Mouse (Mus musculus): ENCODE results near the gene Gtpbp6. TPM values are rescaled to one million over a fixed set of nuclear protein-coding genes. Genes with fewer than 3 reads are reported as not detected.
"Not testable (repeated sequence)": the region's sequence is repeated elsewhere in the genome, so short reads cannot be mapped to it uniquely, and the experiment has no call there.

Gtpbp6 gene
- total RNA-seq, 2 experiments from 2014 or later, result 27.6 to 31.0 TPM

- DNase-seq (ENCODE audit: low spot score), result no peak
- intact Hi-C loops (cut with DNase I), result loop anchor here (5.0 kb wide), 1 partner anchor 75 kb away; the partner anchor contains the start of gene Golga3
These were observed 6.2 kb downstream of the Gtpbp6 start for GRCm38 (mm10) chr5:110101716-110102347.

DNA sequence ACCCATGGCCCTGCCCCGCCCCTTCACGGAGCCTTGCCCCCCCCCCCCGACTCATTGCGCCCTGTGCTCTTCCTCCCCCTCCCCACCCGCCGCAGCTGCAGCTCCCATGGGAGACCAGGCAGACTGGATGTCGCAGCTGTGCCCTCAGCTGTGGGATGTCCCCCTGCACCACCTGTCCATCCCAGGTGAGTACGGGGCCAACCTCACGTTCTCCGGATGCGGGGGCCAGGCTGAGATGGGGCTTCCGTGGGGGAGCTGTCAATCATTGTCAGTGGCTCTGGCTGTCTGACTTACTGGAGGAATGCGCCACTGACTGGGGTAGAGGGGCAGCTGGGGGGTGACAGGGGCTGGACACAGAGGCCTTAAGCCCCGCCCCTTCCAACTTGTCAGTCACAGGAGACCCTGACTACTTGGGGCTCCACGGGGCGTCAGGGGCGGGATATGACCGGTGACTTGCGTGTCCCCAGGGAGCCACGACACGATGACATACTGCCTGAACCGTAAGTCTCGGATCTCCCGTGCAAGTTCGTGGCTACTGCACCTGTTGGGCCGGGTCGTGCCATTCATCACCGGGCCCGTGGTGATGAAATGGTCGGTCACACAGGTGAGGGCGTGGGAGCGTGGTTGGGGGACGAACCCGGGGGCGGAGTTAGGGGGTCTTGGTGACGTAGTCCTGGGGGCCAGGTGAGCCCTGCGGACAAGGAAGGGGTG, 6.9 kb downstream of the Gtpbp6 start:
- DNase-seq (ENCODE audit: low spot score), result no peak
- intact Hi-C loops (cut with DNase I), result loop anchor here (5.0 kb wide), 1 partner anchor 76 kb away; the partner anchor contains the start of gene Golga3

DNA sequence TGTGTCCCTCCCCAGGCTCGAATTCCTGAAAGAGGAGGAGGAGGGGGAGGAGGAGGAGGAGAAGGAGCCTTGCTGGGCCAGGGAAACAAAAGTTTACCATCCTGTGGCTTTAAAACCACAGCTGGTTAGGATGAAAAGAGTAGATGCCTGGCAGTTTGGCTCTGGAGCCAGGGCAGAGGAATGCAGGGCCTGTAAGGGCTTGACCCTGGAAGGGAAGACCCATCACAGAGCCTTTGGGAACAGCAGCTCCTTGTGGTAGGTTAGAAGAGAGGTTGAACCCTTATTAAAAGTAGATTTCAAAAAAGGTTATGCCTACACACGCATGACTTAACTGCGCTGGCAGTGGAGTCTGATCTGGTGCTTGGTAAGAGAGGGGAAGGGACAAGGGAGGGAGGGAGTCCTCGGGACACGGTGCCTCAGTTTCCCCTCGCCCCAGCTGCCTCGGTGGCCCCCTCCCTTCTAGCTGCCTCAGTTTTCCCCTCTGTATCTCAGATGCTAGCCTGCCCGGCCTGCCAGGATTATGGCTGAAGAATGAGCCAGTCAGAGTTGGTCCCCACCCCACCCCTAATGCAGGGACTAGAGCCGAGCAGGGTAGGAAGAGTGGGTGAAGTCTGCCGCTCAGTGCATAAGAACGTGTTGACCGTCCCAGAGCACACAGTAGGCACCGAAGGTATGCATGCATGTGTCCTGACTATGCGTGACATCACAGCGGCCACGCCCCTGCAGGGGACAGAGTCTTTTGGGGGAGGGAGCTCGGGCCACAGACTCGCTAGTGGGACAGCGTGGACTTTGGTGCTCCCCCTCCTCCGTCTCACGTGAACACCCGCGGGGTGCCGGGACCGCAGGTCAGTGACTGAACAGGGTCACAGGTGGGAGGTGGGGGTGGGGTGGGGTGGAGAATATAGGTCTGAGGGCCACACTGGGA, 8.1 kb downstream of the Gtpbp6 start, which contains the start of gene Plcxd1:
Gene Plcxd1 (plus strand): TSS at position 314 of the 925 bp plus-strand sequence.
- DNase-seq (ENCODE audit: low spot score), result no peak
- intact Hi-C loops (cut with DNase I), result loop anchor here (5.0 kb wide), 1 partner anchor 77 kb away; the partner anchor contains the start of gene Golga3

DNA sequence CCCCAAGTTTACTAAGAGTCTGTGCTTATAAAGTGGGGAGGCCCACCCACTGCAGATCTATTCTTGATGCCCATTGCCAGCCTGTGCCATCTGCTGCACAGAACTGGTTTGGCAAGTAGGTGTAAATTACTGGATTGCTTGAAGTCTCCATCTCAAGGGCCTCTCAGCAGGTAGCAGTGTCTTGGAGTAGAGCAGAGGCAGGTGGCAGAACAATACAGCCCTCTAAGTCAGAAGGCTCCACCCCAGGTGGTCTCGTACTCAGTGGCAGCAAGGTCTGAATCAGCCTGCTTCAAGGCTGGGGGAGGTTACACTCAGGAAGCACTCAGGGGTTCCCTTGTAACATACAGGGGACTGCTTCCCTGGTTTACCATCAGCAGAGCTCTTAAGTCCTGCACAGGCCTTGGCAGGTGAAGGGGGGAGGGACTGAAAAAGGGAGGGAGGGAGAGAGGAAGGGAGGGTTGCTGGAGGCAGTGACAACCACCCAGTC, 9.0 kb downstream of the Gtpbp6 start:
- no peak for DNase-seq (ENCODE audit: low spot score)
- intact Hi-C loops (cut with DNase I), result no loop called here

GRCm38 (mm10) chr5:110094847-110095213, 13.2 kb downstream of the Gtpbp6 start:
- DNase-seq (ENCODE audit: low spot score), result no peak
- intact Hi-C loops (cut with DNase I), result no loop called here

GRCm38 (mm10) chr5:110094030-110094846, 13.8 kb downstream of the Gtpbp6 start, which contains the start of gene Gm35315:
Gm35315 (minus strand) TSS chr5:110094420.
- peak; percentile 73 for DNase-seq (ENCODE audit: low spot score)

DNA sequence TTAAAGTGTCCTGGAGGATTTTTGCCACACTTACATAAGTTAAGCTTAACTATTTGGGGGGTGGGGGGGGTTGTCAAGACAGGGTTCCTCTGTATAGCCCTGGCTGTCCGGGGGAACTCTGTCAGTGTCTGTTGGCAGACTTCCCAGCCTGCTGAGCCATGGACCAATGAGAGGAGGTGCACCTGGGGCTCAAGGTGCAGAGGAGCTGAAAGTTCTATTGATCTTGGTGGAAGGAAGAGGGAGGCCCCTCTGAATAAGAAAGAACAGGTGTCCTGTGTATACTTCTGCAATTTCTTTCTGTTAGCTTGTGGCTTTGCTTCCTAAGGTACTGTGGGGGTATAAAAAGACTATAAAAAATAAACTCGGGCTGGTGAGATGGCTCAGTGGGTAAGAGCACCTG, 16.5 kb downstream of the Gtpbp6 start:
- intact Hi-C loops (cut with DNase I), result no loop called here
- no peak for DNase-seq (ENCODE audit: low spot score)

More at GRCm38 (mm10) chr5:110094030-110094846, 13.8 kb downstream of the Gtpbp6 start, which contains the start of gene Gm35315:
- intact Hi-C loops (cut with DNase I), result no loop called here

DNA sequence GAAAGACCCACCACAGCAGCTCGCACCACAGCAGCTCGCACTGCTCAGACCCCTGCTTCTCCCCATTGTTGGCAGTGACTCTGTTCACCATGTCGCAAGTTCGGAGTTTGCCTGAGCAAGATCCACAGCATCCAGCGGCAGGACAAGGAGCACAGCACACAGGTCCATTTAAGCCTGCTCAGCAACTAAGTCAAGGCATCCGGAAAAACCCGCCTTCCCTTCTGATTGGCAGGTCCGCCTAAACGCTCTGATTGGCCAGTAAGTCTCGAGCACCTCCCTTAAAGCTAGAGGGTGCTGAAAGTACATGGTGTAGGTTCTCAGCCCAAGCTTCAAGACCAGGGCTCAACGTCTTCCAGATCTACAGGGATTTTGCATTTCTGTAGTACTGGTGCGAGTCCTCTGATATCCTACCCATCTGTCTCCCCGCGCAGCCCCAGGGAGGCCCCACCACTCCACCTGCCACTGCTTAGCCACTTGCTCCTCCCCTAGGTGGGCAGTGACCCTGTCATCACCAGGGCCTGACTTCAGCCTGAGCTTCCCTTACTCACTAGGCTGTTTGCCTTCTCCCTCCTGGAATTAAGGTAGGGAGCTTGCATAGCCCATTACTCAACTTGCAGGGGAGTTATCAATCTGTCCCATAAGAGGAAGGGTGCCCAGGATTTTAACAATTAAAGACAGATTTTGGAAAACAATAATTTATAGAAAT, 21.7 kb downstream of the Gtpbp6 start:
- DNase-seq (ENCODE audit: low spot score), result no peak
- intact Hi-C loops (cut with DNase I), result no loop called here

DNA sequence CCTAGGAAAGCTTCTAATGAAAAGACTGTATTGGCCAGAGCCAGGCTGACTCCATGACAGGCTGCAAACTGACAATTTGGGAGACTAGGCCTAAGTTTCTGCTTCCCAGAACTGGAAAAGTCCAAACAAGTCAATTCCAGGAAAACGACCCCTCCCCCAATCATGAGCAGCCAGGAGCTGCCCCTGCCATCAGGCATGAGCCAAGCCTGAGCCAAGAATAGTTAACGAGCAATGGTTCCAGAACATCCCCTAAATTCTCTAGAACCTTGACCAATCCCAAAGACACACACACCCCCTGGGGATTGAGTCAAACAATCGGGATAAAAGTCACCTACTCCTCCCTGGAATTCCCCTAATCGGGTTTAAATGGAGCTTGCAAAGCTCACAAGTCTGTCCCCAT, 25.0 kb downstream of the Gtpbp6 start:
- no peak for DNase-seq (ENCODE audit: low spot score)
- intact Hi-C loops (cut with DNase I), result no loop called here

- DNase-seq (ENCODE audit: low spot score); intact Hi-C loops (cut with DNase I): not testable (repeated sequence)
These were observed 35.6 kb downstream of the Gtpbp6 start, which contains the start of gene Gm17655 for GRCm38 (mm10) chr5:110072413-110072812. Gm17655 (minus strand) TSS chr5:110072513.

DNA sequence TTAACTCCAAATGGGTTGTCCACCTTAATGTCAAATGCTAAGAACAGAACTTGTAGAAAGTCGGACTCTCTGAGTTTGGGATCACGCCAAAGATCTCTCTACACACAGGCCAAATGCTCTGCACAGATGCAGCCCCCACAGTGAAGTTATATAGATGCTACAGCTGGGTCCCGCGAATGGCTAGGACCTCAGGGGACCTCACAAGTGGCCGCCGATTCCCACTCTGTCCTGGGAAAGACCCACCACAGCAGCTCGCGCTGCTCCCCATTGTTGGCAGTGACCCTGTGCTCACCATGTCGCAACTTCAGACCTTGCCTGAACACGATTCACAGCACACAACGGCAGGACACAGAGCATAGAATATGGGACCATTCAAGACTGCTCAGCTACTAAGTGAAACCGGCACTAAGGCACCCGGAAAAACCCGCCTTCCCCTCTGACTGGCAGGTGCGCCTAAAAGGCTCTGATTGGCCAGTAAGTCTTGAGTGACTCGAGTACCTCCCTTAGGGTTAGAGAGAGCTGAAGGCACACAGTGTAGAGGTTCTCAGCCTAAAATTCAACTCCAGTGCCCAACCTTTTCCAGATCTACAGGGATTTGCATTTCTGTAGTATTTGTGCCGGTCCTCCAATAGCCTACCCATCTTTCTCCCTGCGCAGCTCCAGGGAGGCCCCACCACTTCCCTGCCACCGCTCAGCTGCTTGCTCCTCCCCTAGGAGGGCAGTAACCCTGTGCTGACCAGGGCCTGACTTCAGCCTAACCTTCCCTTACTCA, 50.2 kb downstream of the Gtpbp6 start:
- intact Hi-C loops (cut with DNase I), result loop anchor here (10.0 kb wide), 1 partner anchor 77 kb away; the partner anchor contains the start of gene Chfr

More for the DNA sequence above, 50.2 kb downstream of the Gtpbp6 start:
- peak; percentile 77 for DNase-seq (ENCODE audit: low spot score)

Other genes starting within 250 kb of the Gtpbp6 start
- gene Gm15446, start 184.8 kb downstream of the Gtpbp6 start, total RNA-seq (2021), result 1 to 10 TPM; 3.7 to 5.1 TPM
- gene Zfp932, start 111.7 kb downstream of the Gtpbp6 start, total RNA-seq (2021), result 1 to 10 TPM; 5.7 to 9.6 TPM
- 1 to 10 TPM; 1.2 to 2.6 TPM for gene Gm17655, start 35.7 kb downstream of the Gtpbp6 start, total RNA-seq (2021)
- gene Gm35315, start 13.8 kb downstream of the Gtpbp6 start, total RNA-seq (2021), result not detected
- not detected for gene Plcxd1, start 8.2 kb downstream of the Gtpbp6 start, total RNA-seq (2021)
- 1 to 10 TPM; 2.7 to 3.1 TPM for gene Zfp605, start 1.9 kb upstream of the Gtpbp6 start, total RNA-seq (2021)
- gene Chfr, start 27.6 kb upstream of the Gtpbp6 start, total RNA-seq (2021), result 10 to 100 TPM; 14.8 to 17.1 TPM
- gene Golga3, start 68.5 kb upstream of the Gtpbp6 start, total RNA-seq (2021), result 10 to 100 TPM; 46.2 to 47.0 TPM
- gene Ankle2, start 122.8 kb upstream of the Gtpbp6 start, total RNA-seq (2021), result 10 to 100 TPM; 25.8 to 29.3 TPM
- gene Pgam5, start 161.7 kb upstream of the Gtpbp6 start, total RNA-seq (2021), result 10 to 100 TPM; 30.2 to 34.7 TPM
- gene Pxmp2, start 178.0 kb upstream of the Gtpbp6 start, total RNA-seq (2021), result 10 to 100 TPM; 95.2 to 96.5 TPM
- gene Pole, start 178.1 kb upstream of the Gtpbp6 start, total RNA-seq (2021), result 1 to 10 TPM; 1.8 to 2.3 TPM
- gene P2rx2, start 235.0 kb upstream of the Gtpbp6 start, total RNA-seq (2021), result not detected
- gene Lrcol1, start 236.5 kb upstream of the Gtpbp6 start, total RNA-seq (2021), result not detected

Data from heart, postnatal 25 days (tissue).